Mouse (Mus musculus) retina, postnatal 7 days (tissue): ENCODE measurements around the gene Fam19a3.
A peak's percentile ranks its signal among the peaks of the same experiment; 100 is the strongest.

Experiments used
- DNase-seq: peaks from one replicate; pipeline ENCODE4 v3.0.0-alpha.2; 2012; ENCODE audit warnings: low read depth, low spot score

Fam19a3 gene

GRCm38 (mm10) chr3:104792360-104793270, 11.0 kb upstream of the Fam19a3 start:
- DNase-seq, result no peak

GRCm38 (mm10) chr3:104791671-104792070, 10.0 kb upstream of the Fam19a3 start:
- DNase-seq, result no peak

- no peak for DNase-seq
Observed at GRCm38 (mm10) chr3:104791017-104791416, 9.4 kb upstream of the Fam19a3 start.

- DNase-seq, result no peak
Observed at GRCm38 (mm10) chr3:104790401-104790937, 8.8 kb upstream of the Fam19a3 start.

- no peak for DNase-seq
Observed at GRCm38 (mm10) chr3:104789822-104790221, 8.2 kb upstream of the Fam19a3 start.

- DNase-seq, result no peak
Observed at GRCm38 (mm10) chr3:104789312-104789605, 7.6 kb upstream of the Fam19a3 start.

GRCm38 (mm10) chr3:104788561-104789311, 7.1 kb upstream of the Fam19a3 start:
- peak; percentile 57 for DNase-seq

GRCm38 (mm10) chr3:104788075-104788474, 6.4 kb upstream of the Fam19a3 start, which contains the start of gene Rhoc:
Rhoc (plus strand) TSS chr3:104788375.
- no peak for DNase-seq

- no peak for DNase-seq
Observed at GRCm38 (mm10) chr3:104785284-104785683, 3.6 kb upstream of the Fam19a3 start.

GRCm38 (mm10) chr3:104783971-104784500, 2.4 kb upstream of the Fam19a3 start:
- DNase-seq, result no peak

- DNase-seq, result no peak
Observed at GRCm38 (mm10) chr3:104782061-104782681, 531 bp upstream of the Fam19a3 start.

GRCm38 (mm10) chr3:104780561-104781420, 849 bp downstream of the Fam19a3 start, which contains the start of gene Ppm1j:
Ppm1j (plus strand) TSS chr3:104781056.
- DNase-seq, result no peak

GRCm38 (mm10) chr3:104779949-104780348, 1.7 kb downstream of the Fam19a3 start:
- peak; percentile 49 for DNase-seq

GRCm38 (mm10) chr3:104777342-104777741, 4.3 kb downstream of the Fam19a3 start:
- DNase-seq, result no peak

GRCm38 (mm10) chr3:104773301-104773700, 8.3 kb downstream of the Fam19a3 start:
- DNase-seq, result peak; percentile 81

GRCm38 (mm10) chr3:104771460-104771859, 10.2 kb downstream of the Fam19a3 start:
- no peak for DNase-seq

- no peak for DNase-seq
Observed at GRCm38 (mm10) chr3:104770918-104771317, 10.7 kb downstream of the Fam19a3 start.

GRCm38 (mm10) chr3:104770035-104770434, 11.6 kb downstream of the Fam19a3 start:
- DNase-seq, result no peak

- no peak for DNase-seq
Observed at GRCm38 (mm10) chr3:104769135-104769534, 12.5 kb downstream of the Fam19a3 start.

GRCm38 (mm10) chr3:104767716-104768115, 13.9 kb downstream of the Fam19a3 start:
- no peak for DNase-seq

GRCm38 (mm10) chr3:104767141-104767540, 14.5 kb downstream of the Fam19a3 start:
- DNase-seq, result no peak
